Comparison of ENCODE assay signal across 20 mouse cellular contexts in genomic region chr8:98260281-98260680, GRCm38 (mm10).
A peak's percentile ranks its signal among the peaks of the same experiment; 100 is the strongest.
DNase-seq lines count a peak whose midpoint lies in the region; ATAC-seq lines count a peak whose summit lies in the region.
"Had no signal": no experiment of that assay in that cellular context is flagged by ENCODE, and none has a peak within 500 bp of the region (broad histone marks: within the 10 kb centered on the region; RNA-seq: fewer than 3 reads in every experiment).

No protein-coding gene starts in this region.

- ATAC-seq in frontal cortex, adult (ENCODE audit: low TSS enrichment) = 0 out of 2 replicates have a peak, but pooled peaks have one; percentile 62
- ATAC-seq: activated CD4-positive, CD25-positive, alpha-beta regulatory T cell, adult 4 months; forebrain, embryonic 13.5 days; forebrain, postnatal 0 days had no signal

- DNase-seq in frontal cortex, postnatal 14 days (ENCODE audit: low spot score in 2 of 2) = no peak
- DNase-seq in layer of hippocampus, adult 8-10 months (ENCODE audit: low spot score in 2 of 2) = peak; percentile 5 to 13
- no peak for DNase-seq in layer of hippocampus, adult 9-10 months (ENCODE audit: low spot score)
- peak; percentile 0 for DNase-seq in right cerebral cortex, adult 18-20 months
- no peak for DNase-seq in right cerebral cortex, postnatal 14 days
- DNase-seq in telencephalon, adult 2 months (ENCODE audit: low read depth, low spot score) = peak; percentile 16
- no peak for DNase-seq in retina, embryonic 14.5 days (ENCODE audit: low spot score)
- DNase-seq: adrenal gland, adult 8-10 months; adrenal gland, postnatal 25 days; cerebellum, adult 18-20 months; cerebellum, adult 9-10 months; forebrain, postnatal 0 days; gastrocnemius, postnatal 10 days; gastrocnemius, postnatal 36 days; heart, adult 2 months; heart, postnatal 14 days; heart, postnatal 4 days had no signal

Comparison
In these comparisons a context has a peak if more than half of its experiments do, and no peak if none do; other contexts are left out.
1. DNase-seq: peak in layer of hippocampus, adult 8-10 months (2 of 2), right cerebral cortex, adult 18-20 months (single experiment) and telencephalon, adult 2 months (single experiment); none in frontal cortex, postnatal 14 days (0 of 2), layer of hippocampus, adult 9-10 months (single experiment), right cerebral cortex, postnatal 14 days (single experiment) and retina, embryonic 14.5 days (single experiment).